In genomic region chr9:20459377-20460317, GRCm38 (mm10) we compare ENCODE assay signal across 8 mouse cellular contexts. TPM values are rescaled to one million over a fixed set of nuclear protein-coding genes. Genes with fewer than 3 reads are reported as not detected.
A peak's percentile ranks its signal among the peaks of the same experiment; 100 is the strongest.
DNase-seq lines count a peak whose midpoint lies in the region; ATAC-seq lines count a peak whose summit lies in the region.

TSS of gene Zfp26 (minus strand) at chr9:20460162.

- peak; percentile 81 for DNase-seq in adipocyte (ENCODE audit: low spot score)
- peak; percentile 83 for DNase-seq in embryo, embryonic 10 days (ENCODE audit: low spot score)
- peak; percentile 65 for DNase-seq in gastrocnemius, postnatal 10 days
- peak; percentile 91 for DNase-seq in induced T-regulatory cell, adult 2 months (ENCODE audit: low read depth)
- peak; percentile 69 to 76 for DNase-seq in left cerebral cortex, adult 9 months (ENCODE audit: low spot score in 2 of 2)
- peak; percentile 71 for DNase-seq in right cerebral cortex, postnatal 14 days
- DNase-seq in urinary bladder, postnatal 36 days (ENCODE audit: low spot score in 2 of 2), result peak; percentile 68 to 81

- ATAC-seq in megakaryocyte progenitor cell, adult 5-6 weeks (replicated peaks; ENCODE audit: poor library complexity), result peak; percentile 96

RNA-seq across cellular contexts. Expression of gene Zfp26, which starts in this region (rescaled TPM):
- total RNA-seq in gastrocnemius, postnatal 10 days (2021), result 10 to 100 TPM; 12.0 to 14.7 TPM
- total RNA-seq in megakaryocyte progenitor cell, adult 5-6 weeks (2015), result 24.9 and 26.3 TPM in 2 replicates
- 16.2 and 61.3 TPM in 2 replicates for total RNA-seq in megakaryocyte progenitor cell, adult 5-6 weeks (2017)

Comparison
In these comparisons a context has a peak if more than half of its experiments do, and no peak if none do; other contexts are left out.
1. Peak in every context shown above with its lines: DNase-seq and ATAC-seq.